Comparison of ENCODE assay signal across 8 mouse cellular contexts in the genomic region with DNA sequence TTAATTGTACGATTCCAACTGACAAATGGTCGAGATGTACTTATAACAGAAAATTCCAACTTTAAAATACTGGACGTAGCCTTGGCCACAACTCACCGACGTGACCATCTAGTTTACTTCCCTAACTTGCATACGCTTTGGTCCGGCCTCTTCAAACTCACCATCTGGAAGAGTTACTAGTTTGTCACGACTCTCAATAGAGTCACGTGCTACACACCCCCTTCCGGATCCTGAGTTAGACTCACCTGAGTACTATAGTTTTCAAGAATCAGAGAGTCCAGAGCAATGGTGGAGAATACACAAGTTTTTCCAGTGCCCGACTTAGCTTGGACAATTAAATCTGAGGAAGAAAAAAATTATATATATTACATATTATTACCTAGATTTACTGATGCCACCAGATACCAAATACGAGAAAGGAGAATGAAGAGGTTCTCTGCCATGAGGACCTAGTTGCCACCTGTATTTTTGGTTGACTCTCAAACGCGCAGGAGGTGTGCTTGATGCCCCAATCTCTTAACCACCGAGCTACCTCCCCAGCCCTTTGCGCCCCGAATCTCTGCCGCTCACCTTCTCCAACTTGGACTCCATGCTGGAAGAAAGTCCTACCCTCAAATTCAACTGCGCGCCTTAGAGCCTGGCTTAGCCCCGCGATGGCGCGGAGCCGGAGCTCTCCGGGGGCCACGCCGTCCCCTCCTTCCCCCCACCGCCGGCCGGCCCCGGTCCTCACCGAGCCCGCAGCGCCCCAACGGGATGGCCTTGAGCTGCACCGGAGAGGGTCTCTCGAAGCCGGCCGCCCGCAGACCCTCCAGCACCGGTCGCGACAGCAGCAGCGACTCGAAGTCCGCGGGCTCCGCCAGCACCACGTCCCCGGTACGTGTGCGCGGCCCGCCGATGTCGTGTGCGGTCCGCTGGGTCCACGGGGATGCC. TPM values are rescaled to one million over a fixed set of nuclear protein-coding genes. Genes with fewer than 3 reads are reported as not detected.
DNase-seq lines count a peak whose midpoint lies in the region; ATAC-seq and TF ChIP-seq lines count a peak whose summit lies in the region.

No protein-coding gene starts in this region.

- peak overlapping the region; percentile 98 to 100 for H3K4me3 ChIP-seq in heart, embryonic 14.5 days (ENCODE audit: control insufficient read depth in 1 of 2, insufficient read depth in 1 of 2, low read depth in 1 of 2, low read length in 2 of 2)
- H3K4me3 ChIP-seq in ES-Bruce4 (ENCODE audit: low read depth, low read length) = peak overlapping the region; percentile 94
- peak overlapping the region; percentile 83 for H3K4me3 ChIP-seq in forebrain, embryonic 10.5 days
- peak overlapping the region; percentile 67 for H3K4me3 ChIP-seq in limb, embryonic 15.5 days
- peak overlapping the region; percentile 73 for H3K4me3 ChIP-seq in stomach, postnatal 0 days (ENCODE audit: low read depth, low read length)

- no peak for TF ChIP-seq CTCF in ES-Bruce4 (IDR thresholded peaks at IDR 0.05; ENCODE audit: low read depth, low read length)
- TF ChIP-seq CTCF in stomach, postnatal 0 days (IDR thresholded peaks at IDR 0.05; ENCODE audit: low read depth) = no peak

- no peak for TF ChIP-seq POLR2A in ES-Bruce4 (IDR thresholded peaks at IDR 0.05; ENCODE audit: insufficient read depth, low read length)

- H3K36me3 ChIP-seq in heart, embryonic 14.5 days (ENCODE audit: control insufficient read depth, insufficient read depth, low read length) = peaks cover 29% of the 10 kb centered on the region
- H3K36me3 ChIP-seq in ES-Bruce4 (ENCODE audit: control insufficient read depth, insufficient read depth, low read length, poor library complexity, severe bottlenecking) = peaks cover 22% of the 10 kb centered on the region
- peaks cover 34% of the 10 kb centered on the region for H3K36me3 ChIP-seq in forebrain, embryonic 10.5 days (replicated peaks)
- H3K36me3 ChIP-seq in limb, embryonic 15.5 days = peaks cover 23% of the 10 kb centered on the region
- no peaks in the 10 kb centered on the region for H3K36me3 ChIP-seq in stomach, postnatal 0 days (ENCODE audit: control insufficient read depth, insufficient read depth, low read length)

- peak overlapping the region; percentile 80 to 81 for H3K27ac ChIP-seq in heart, embryonic 14.5 days (replicated peaks in 1 of 2; ENCODE audit: control insufficient read depth in 1 of 2, insufficient read depth in 1 of 2, low read depth in 2 of 2, low read length in 2 of 2)
- no peak overlapping the region for H3K27ac ChIP-seq in ES-Bruce4 (ENCODE audit: insufficient read depth, low read length)
- peak overlapping the region; percentile 93 for H3K27ac ChIP-seq in forebrain, embryonic 10.5 days
- H3K27ac ChIP-seq in limb, embryonic 15.5 days = peak overlapping the region; percentile 83
- peak overlapping the region; percentile 41 for H3K27ac ChIP-seq in stomach, postnatal 0 days (replicated peaks)

- peak overlapping the region; percentile 84 for H3K4me2 ChIP-seq in heart, embryonic 14.5 days (ENCODE audit: low read length)
- H3K4me2 ChIP-seq in limb, embryonic 15.5 days = peak overlapping the region; percentile 66
- H3K4me2 ChIP-seq in stomach, postnatal 0 days (replicated peaks; ENCODE audit: low read depth) = peak overlapping the region; percentile 86

- 8% methylated on average over 56 of the region's 60 CpGs for WGBS in heart, embryonic 14.5 days
- 10% methylated on average over 60 of the region's 60 CpGs for WGBS in forebrain, embryonic 10.5 days
- WGBS in limb, embryonic 15.5 days = 7% methylated on average over 60 of the region's 60 CpGs
- 6% methylated on average over 59 of the region's 60 CpGs for WGBS in stomach, postnatal 0 days

- H3K9ac ChIP-seq in heart, embryonic 14.5 days (ENCODE audit: low read length) = peak overlapping the region; percentile 93
- H3K9ac ChIP-seq in ES-Bruce4 (ENCODE audit: low read depth, poor library complexity, severe bottlenecking) = peak overlapping the region; percentile 94
- H3K9ac ChIP-seq in limb, embryonic 15.5 days = peak overlapping the region; percentile 78
- peak overlapping the region; percentile 78 for H3K9ac ChIP-seq in stomach, postnatal 0 days (ENCODE audit: low read length)

- no peak for DNase-seq in heart, adult 8-10 months (ENCODE audit: low spot score)
- no peak for DNase-seq in forebrain, embryonic 10.5 days (ENCODE audit: extremely low spot score, low spot score)
- peak; percentile 62 for DNase-seq in stomach, postnatal 0 days (ENCODE audit: low spot score)
- DNase-seq in adrenal gland, postnatal 36 days = no peak
- DNase-seq in thymus, postnatal 14 days = no peak

- no peaks in the 10 kb centered on the region for H3K9me3 ChIP-seq in heart, embryonic 14.5 days (ENCODE audit: control insufficient read depth, low read length)
- no peaks in the 10 kb centered on the region for H3K9me3 ChIP-seq in ES-Bruce4 (replicated peaks; ENCODE audit: control insufficient read depth, insufficient read depth, low read length, poor library complexity, severe bottlenecking)
- no peaks in the 10 kb centered on the region for H3K9me3 ChIP-seq in forebrain, embryonic 10.5 days
- no peaks in the 10 kb centered on the region for H3K9me3 ChIP-seq in limb, embryonic 15.5 days
- H3K9me3 ChIP-seq in stomach, postnatal 0 days (ENCODE audit: control insufficient read depth, low read length) = no peaks in the 10 kb centered on the region

- no peak; the same call in none of the 2 replicates for ATAC-seq in heart, embryonic 14.5 days (ENCODE audit: insufficient number of reproducible peaks, insufficient read depth, low FRiP score, low read depth)
- no peak; the same call in 1 of the 2 replicates for ATAC-seq in limb, embryonic 15.5 days (ENCODE audit: insufficient number of reproducible peaks, low FRiP score, low TSS enrichment, low read depth)
- ATAC-seq in stomach, postnatal 0 days (ENCODE audit: low FRiP score, low TSS enrichment) = no peak; the same call in none of the 2 replicates

- no peaks in the 10 kb centered on the region for H3K27me3 ChIP-seq in heart, embryonic 14.5 days (ENCODE audit: control insufficient read depth, insufficient read depth, low read length)
- no peaks in the 10 kb centered on the region for H3K27me3 ChIP-seq in ES-Bruce4 (ENCODE audit: control insufficient read depth, insufficient read depth, low read length, poor library complexity, severe bottlenecking)
- peaks cover 7% of the 10 kb centered on the region; the same call in 1 of the 2 replicates for H3K27me3 ChIP-seq in forebrain, embryonic 10.5 days (ENCODE audit: poor library complexity, severe bottlenecking)
- no peaks in the 10 kb centered on the region for H3K27me3 ChIP-seq in limb, embryonic 15.5 days
- H3K27me3 ChIP-seq in stomach, postnatal 0 days (ENCODE audit: control insufficient read depth, insufficient read depth, low read length) = no peaks in the 10 kb centered on the region

- peaks cover 0 to 5% of the 10 kb centered on the region in 2 experiments; a peak in 2 of 4 replicates for H3K4me1 ChIP-seq in heart, embryonic 14.5 days (ENCODE audit: control insufficient read depth in 2 of 2, insufficient read depth in 2 of 2, low read length in 2 of 2)
- H3K4me1 ChIP-seq in ES-Bruce4 (ENCODE audit: control insufficient read depth, insufficient read depth, low read length) = no peaks in the 10 kb centered on the region
- H3K4me1 ChIP-seq in forebrain, embryonic 10.5 days = peaks cover 15% of the 10 kb centered on the region
- H3K4me1 ChIP-seq in limb, embryonic 15.5 days = peaks cover 10% of the 10 kb centered on the region
- H3K4me1 ChIP-seq in stomach, postnatal 0 days (replicated peaks; ENCODE audit: control insufficient read depth, insufficient read depth) = 0 out of 2 replicates have a peak, but pooled peaks cover 3% of the 10 kb centered on the region

- no peak for TF ChIP-seq EP300 in ES-Bruce4 (IDR thresholded peaks at IDR 0.05; ENCODE audit: insufficient read depth, low read depth, low read length)
- TF ChIP-seq EP300 in stomach, postnatal 0 days (optimal IDR thresholded peaks at IDR 0.05) = no peak

RNA-seq across cellular contexts. Expression of a gene that starts 0.7 kb away (rescaled TPM):
- polyA plus RNA-seq in heart, embryonic 14.5 days (2014; fragmentation: Nextera tagmentation; extraction: Ambion mirVana) = 17.0 and 20.2 TPM in 2 replicates
- 10 to 100 TPM in 2 of 4 experiments, 1 to 10 TPM in 2; 9.0 to 11.7 (median 10.7) TPM for total RNA-seq in heart, adult 8-10 months (2022)
- 26.0 and 31.3 TPM in 2 replicates for polyA plus RNA-seq in ES-Bruce4 (2011; ENCODE audit: insufficient read depth, insufficient read length, low read depth, missing spikeins)
- 51.3 and 54.1 TPM in 2 replicates for polyA plus RNA-seq in forebrain, embryonic 10.5 days (2016; fragmentation: Nextera tagmentation; extraction: Ambion mirVana)
- 29.8 and 31.4 TPM in 2 replicates for polyA plus RNA-seq in limb, embryonic 15.5 days (2015; fragmentation: Nextera tagmentation; extraction: Ambion mirVana)
- 14.7 and 16.0 TPM in 2 replicates for polyA plus RNA-seq in stomach, postnatal 0 days (2015; fragmentation: Nextera tagmentation; extraction: Ambion mirVana)
- total RNA-seq in adrenal gland, postnatal 36 days (2021) = 10 to 100 TPM; 16.4 to 19.5 TPM

RNA-seq across cellular contexts. Expression of a gene that starts 17.7 kb away (rescaled TPM):
- 1.2 and 1.7 TPM in 2 replicates for polyA plus RNA-seq in heart, embryonic 14.5 days (2014; fragmentation: Nextera tagmentation; extraction: Ambion mirVana)
- total RNA-seq in heart, adult 8-10 months (2022) = 10 to 100 TPM; 13.8 to 20.0 (median 16.1) TPM
- polyA plus RNA-seq in ES-Bruce4 (2011; ENCODE audit: insufficient read depth, insufficient read length, low read depth, missing spikeins) = 2.9 and 4.3 TPM in 2 replicates
- 1.5 and 2.0 TPM in 2 replicates for polyA plus RNA-seq in forebrain, embryonic 10.5 days (2016; fragmentation: Nextera tagmentation; extraction: Ambion mirVana)
- 3.3 and 5.6 TPM in 2 replicates for polyA plus RNA-seq in limb, embryonic 15.5 days (2015; fragmentation: Nextera tagmentation; extraction: Ambion mirVana)
- 2.8 and 2.9 TPM in 2 replicates for polyA plus RNA-seq in stomach, postnatal 0 days (2015; fragmentation: Nextera tagmentation; extraction: Ambion mirVana)
- total RNA-seq in adrenal gland, postnatal 36 days (2021) = 1 to 10 TPM; 1.6 TPM
